Mouse (Mus musculus) frontal cortex, postnatal 14 days (tissue): ENCODE measurements around the gene Atp11c.

Source experiments
- DNase-seq, 2 experiments: peaks; one replicate each; pipeline ENCODE4 v3.0.0; 2022; ENCODE audit warnings: low spot score in 2 of 2

The Atp11c gene

GRCm38 (mm10) chrX:60386852-60387251, 205.6 kb downstream of the Atp11c start:
- DNase-seq = no peak

- DNase-seq = no peak
Observed at GRCm38 (mm10) chrX:60381711-60382110, 210.8 kb downstream of the Atp11c start.

- DNase-seq = no peak
Observed at GRCm38 (mm10) chrX:60380386-60380785, 212.1 kb downstream of the Atp11c start.

GRCm38 (mm10) chrX:60348741-60349140, 243.8 kb downstream of the Atp11c start:
- DNase-seq = no peak

GRCm38 (mm10) chrX:60345447-60345846, 247.1 kb downstream of the Atp11c start:
- DNase-seq = no peak

- no peak for DNase-seq
Observed at GRCm38 (mm10) chrX:60344991-60345390, 247.5 kb downstream of the Atp11c start.

- no peak for DNase-seq
Observed at GRCm38 (mm10) chrX:60329735-60330134, 262.8 kb downstream of the Atp11c start.

GRCm38 (mm10) chrX:60321321-60321720, 271.2 kb downstream of the Atp11c start:
- DNase-seq = no peak

GRCm38 (mm10) chrX:60317661-60318060, 274.8 kb downstream of the Atp11c start:
- no peak for DNase-seq

- no peak for DNase-seq
Observed at GRCm38 (mm10) chrX:60292335-60292734, 300.2 kb downstream of the Atp11c start.

GRCm38 (mm10) chrX:60255346-60255745, 337.2 kb downstream of the Atp11c start:
- no peak for DNase-seq

- DNase-seq = no peak
Observed at GRCm38 (mm10) chrX:60187726-60188125, 404.8 kb downstream of the Atp11c start.

- DNase-seq = no peak
Observed at GRCm38 (mm10) chrX:60182611-60183010, 409.9 kb downstream of the Atp11c start.

- DNase-seq = no peak
Observed at GRCm38 (mm10) chrX:60178744-60179458, 413.6 kb downstream of the Atp11c start, which contains the start of gene Mcf2. Mcf2 (minus strand) TSS chrX:60179089.

GRCm38 (mm10) chrX:60178025-60178743, 414.3 kb downstream of the Atp11c start:
- DNase-seq = no peak
